Mouse (Mus musculus) bone marrow macrophage, adult 2 months (primary cell): ENCODE results near the gene Ptpre.

Experiments
- CTCF ChIP-seq: IDR thresholded peaks from 2 replicates; pipeline ENCODE4 v1.5.1; 2012; ENCODE audit warnings: low read depth, mild to moderate bottlenecking, low read length, moderate library complexity
- POLR2A ChIP-seq: IDR thresholded peaks from 2 replicates; pipeline ENCODE4 v1.6.1; 2012; ENCODE audit warnings: mild to moderate bottlenecking, low read depth, low read length, borderline replicate concordance

DNA sequence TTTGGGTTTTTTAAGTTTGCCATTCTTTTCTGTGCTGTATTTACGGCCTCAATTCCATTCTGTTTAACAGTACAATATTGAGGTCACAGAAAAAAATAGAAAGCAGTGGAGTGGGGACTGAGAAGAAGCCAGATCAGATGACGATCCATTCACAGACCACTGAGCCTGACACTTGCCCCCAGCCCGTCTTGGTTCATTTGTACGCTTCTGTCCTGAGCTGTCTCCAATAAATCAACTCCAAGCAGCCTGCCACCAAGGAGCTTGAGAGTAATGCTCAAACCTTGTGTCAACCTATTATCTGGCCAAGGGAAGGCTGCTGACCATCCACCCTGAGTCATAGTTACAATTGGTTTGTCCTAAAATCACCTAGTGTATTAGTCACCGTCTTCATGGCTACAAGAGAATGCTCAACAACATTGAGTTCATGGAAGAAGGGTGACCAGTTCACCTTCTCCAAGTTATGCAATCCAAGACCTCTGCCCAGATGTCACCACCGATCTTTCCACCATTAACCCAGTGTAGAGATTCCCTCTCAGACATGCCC is 12.8 kb upstream of the Ptpre start:
- no peak for TF ChIP-seq CTCF
- no peak for TF ChIP-seq POLR2A
